Mouse (Mus musculus) cerebellum, adult 2 months (tissue): ENCODE data around the gene Copg2. TPM values are rescaled to one million over a fixed set of nuclear protein-coding genes. Genes with fewer than 3 reads are reported as not detected.

Experiments
- DNase-seq, 2 experiments: peaks; one replicate each; pipeline ENCODE4 v3.0.0; 2021
- H3K27ac ChIP-seq: fragments of 200-500 bp; 2 replicates; pipeline ENCODE4 v1.5.1; 2012; ENCODE audit warnings: low read length, control low read depth, inconsistent platforms; ENCODE audit not compliant: insufficient read depth
- H3K27me3 ChIP-seq: fragments of 200-500 bp; 2 replicates; pipeline ENCODE4 v1.6.1; 2012; ENCODE audit warnings: inconsistent platforms, mild to moderate bottlenecking, low read length, moderate library complexity; ENCODE audit not compliant: control insufficient read depth, insufficient read depth
- H3K4me1 ChIP-seq: fragments of 200-500 bp; 2 replicates; pipeline ENCODE4 v1.6.1; 2011; ENCODE audit warnings: low read length; ENCODE audit not compliant: control insufficient read depth, insufficient read depth
- H3K4me3 ChIP-seq: fragments of 200-500 bp; replicated peaks from 2 replicates; pipeline ENCODE3; 2011; ENCODE audit warnings: mild to moderate bottlenecking, low read depth, low read length, control low read depth; ENCODE audit not compliant: insufficient read depth
- CTCF ChIP-seq: fragments of 200-500 bp; IDR thresholded peaks from 2 replicates; pipeline ENCODE4 v1.5.1; 2011; ENCODE audit warnings: low read depth, mild to moderate bottlenecking, control low read depth, low read length, moderate library complexity, borderline replicate concordance; ENCODE audit not compliant: insufficient read depth
- POLR2A ChIP-seq: fragments of 200-500 bp; IDR thresholded peaks from 2 replicates; pipeline ENCODE4 v1.6.1; 2011; ENCODE audit warnings: low read length, control low read depth, borderline replicate concordance; ENCODE audit not compliant: insufficient read depth
- WGBS: fragments of 180-500 bp; shearing (Covaris S2); methylation state at CpG from one replicate; pipeline ENCODE4 v1.1.7; 2018; 5-methylcytosine and 5-hydroxymethylcytosine counted together
- polyA plus RNA-seq: library from polyadenylated mRNA; depleted of rRNA; stranded (reverse); fragments of >200 nt; gene quantifications from 2 replicates; pipeline ENCODE4 v1.2.3, GENCODE M21; 2012

The Copg2 gene
- polyA plus RNA-seq, 1 experiment, result 73.6 TPM

GRCm38 (mm10) chr6:30904033-30904432 is 7.4 kb upstream of the Copg2 start:
- 67% methylated on average over 3 of the region's 3 CpGs for WGBS
- Histone ChIP-seq H3K4me1 (no peaks in the 10 kb centered on the region), H3K27me3 (no peaks in the 10 kb centered on the region), H3K27ac (no peak overlapping the region), H3K4me3 (no peak overlapping the region)
- TF ChIP-seq CTCF (no peak), POLR2A (no peak)
- no peak for DNase-seq

- WGBS, result 79% methylated on average over 6 of the region's 6 CpGs
- no peak overlapping the region for H3K27ac ChIP-seq
- no peaks in the 10 kb centered on the region for H3K4me1 ChIP-seq
- no peak overlapping the region for H3K4me3 ChIP-seq
- no peaks in the 10 kb centered on the region for H3K27me3 ChIP-seq
- DNase-seq, result no peak
- TF ChIP-seq CTCF (no peak), POLR2A (no peak)
Observed at GRCm38 (mm10) chr6:30897520-30897919, 926 bp upstream of the Copg2 start.

GRCm38 (mm10) chr6:30896986-30897327 is 363 bp upstream of the Copg2 start:
- Histone ChIP-seq H3K4me1 (no peaks in the 10 kb centered on the region), H3K4me3 (peak overlapping the region; percentile 75), H3K27me3 (no peaks in the 10 kb centered on the region), H3K27ac (no peak overlapping the region)
- no peak for DNase-seq
- TF ChIP-seq POLR2A (no peak), CTCF (no peak)
- 22% methylated on average over 8 of the region's 8 CpGs for WGBS

GRCm38 (mm10) chr6:30895819-30896194 is 787 bp downstream of the Copg2 start:
- no peak for DNase-seq
- Histone ChIP-seq H3K27me3 (no peaks in the 10 kb centered on the region), H3K27ac (no peak overlapping the region), H3K4me1 (no peaks in the 10 kb centered on the region), H3K4me3 (peak overlapping the region; percentile 75)
- TF ChIP-seq POLR2A, result no peak
- no peak for TF ChIP-seq CTCF
- WGBS, result 7% methylated on average over 3 of the region's 3 CpGs

GRCm38 (mm10) chr6:30893081-30893480 is 3.5 kb downstream of the Copg2 start:
- no peak overlapping the region for H3K27ac ChIP-seq
- no peak for DNase-seq
- H3K4me1 ChIP-seq, result no peaks in the 10 kb centered on the region
- WGBS, result 83% methylated on average over 4 of the region's 4 CpGs
- TF ChIP-seq POLR2A (no peak), CTCF (no peak)
- H3K27me3 ChIP-seq, result no peaks in the 10 kb centered on the region
- no peak overlapping the region for H3K4me3 ChIP-seq

- H3K27me3 ChIP-seq, result no peaks in the 10 kb centered on the region
- DNase-seq, result no peak
- TF ChIP-seq CTCF (no peak), POLR2A (no peak)
- H3K27ac ChIP-seq, result no peak overlapping the region
- H3K4me3 ChIP-seq, result no peak overlapping the region
- no peaks in the 10 kb centered on the region for H3K4me1 ChIP-seq
Observed at GRCm38 (mm10) chr6:30891761-30892160, 4.8 kb downstream of the Copg2 start.

- H3K27ac ChIP-seq, result no peak overlapping the region
- no peaks in the 10 kb centered on the region for H3K4me1 ChIP-seq
- TF ChIP-seq CTCF, result no peak
- no peak for TF ChIP-seq POLR2A
- H3K4me3 ChIP-seq, result no peak overlapping the region
- DNase-seq, result no peak
- no peaks in the 10 kb centered on the region for H3K27me3 ChIP-seq
- 94% methylated on average over 3 of the region's 3 CpGs for WGBS
Observed at GRCm38 (mm10) chr6:30884856-30885255, 11.7 kb downstream of the Copg2 start.

DNA sequence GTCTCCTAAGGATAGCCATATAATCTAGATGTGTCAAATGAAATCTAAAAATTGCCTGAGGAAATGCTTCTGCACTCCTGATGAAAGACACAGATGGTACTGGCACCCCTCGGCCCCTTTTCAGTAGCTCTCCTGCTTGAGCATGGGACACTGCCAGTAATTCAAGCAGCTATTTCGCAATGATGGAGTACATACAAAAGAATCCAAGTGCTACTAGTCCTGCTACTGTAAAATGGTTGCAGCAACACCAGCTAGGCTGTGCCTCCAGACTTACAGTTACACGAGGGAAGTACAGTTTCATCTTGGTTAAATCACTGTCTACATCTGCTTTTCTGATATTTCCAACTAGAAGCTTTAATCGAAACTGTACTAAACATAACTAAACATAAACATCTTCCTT is 13.1 kb downstream of the Copg2 start:
- Histone ChIP-seq H3K27me3 (no peaks in the 10 kb centered on the region), H3K4me1 (no peaks in the 10 kb centered on the region), H3K4me3 (no peak overlapping the region), H3K27ac (no peak overlapping the region)
- peak; percentile 61 to 82 for DNase-seq
- TF ChIP-seq POLR2A, result no peak
- 31% methylated on average over 4 of the region's 4 CpGs for WGBS

DNA sequence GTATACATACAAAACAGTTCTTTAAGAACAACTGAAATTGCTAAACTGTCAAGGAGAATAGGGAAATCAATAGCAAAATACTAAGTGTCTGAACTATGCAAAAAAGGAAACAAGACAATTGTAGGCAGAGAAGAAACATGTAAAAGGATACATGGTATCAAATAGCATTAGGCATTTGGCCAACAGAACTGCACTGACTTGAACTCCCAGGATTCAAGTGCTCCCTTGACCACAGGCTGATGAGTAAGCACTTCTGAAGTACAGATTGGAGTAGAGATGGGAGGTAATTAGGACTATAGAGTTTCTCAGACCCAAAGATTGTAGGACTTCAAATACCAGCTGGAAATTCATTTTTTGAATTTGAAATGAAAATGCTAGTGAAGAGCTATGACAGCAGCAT is 19.9 kb downstream of the Copg2 start:
- H3K27me3 ChIP-seq, result no peaks in the 10 kb centered on the region
- H3K4me3 ChIP-seq, result no peak overlapping the region
- no peak overlapping the region for H3K27ac ChIP-seq
- DNase-seq, result no peak
- TF ChIP-seq POLR2A, result no peak
- no peak for TF ChIP-seq CTCF
- no peaks in the 10 kb centered on the region for H3K4me1 ChIP-seq
